Mouse (Mus musculus) induced T-regulatory cell, adult 2 months (primary cell): ENCODE data around the gene Slit3.

ENCODE experiments used
- DNase-seq: peaks from one replicate; pipeline ENCODE4 v3.0.0-alpha.2; 2012; ENCODE audit warnings: low read depth

The Slit3 gene

GRCm38 (mm10) chr11:35120894-35121610 is at the start of gene Slit3:
Gene Slit3, plus strand, starts transcription at chr11:35121224.
- no peak for DNase-seq

DNA sequence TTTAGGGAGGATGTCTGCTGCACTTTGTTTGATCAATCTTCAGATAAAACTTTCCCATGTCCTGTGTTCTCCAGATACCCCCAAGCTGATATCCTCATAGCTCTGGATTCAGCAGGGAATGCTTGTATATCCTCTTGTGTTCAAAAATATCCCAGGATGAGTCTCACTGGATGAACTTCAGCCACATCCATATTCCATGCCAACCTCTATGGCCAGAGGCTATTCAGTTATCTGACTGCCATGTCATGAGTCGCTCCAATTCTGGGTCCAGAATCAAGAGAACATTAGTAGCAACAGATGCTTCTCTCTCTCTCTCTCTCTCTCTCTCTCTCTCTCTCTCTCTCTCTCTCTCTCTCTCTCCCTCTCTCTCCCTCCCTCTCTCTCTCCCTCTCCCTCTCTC is 49.6 kb upstream of the Slit3 start:
- no peak for DNase-seq

GRCm38 (mm10) chr11:35075411-35075810 is 45.6 kb upstream of the Slit3 start:
- no peak for DNase-seq

GRCm38 (mm10) chr11:35080451-35081125 is 40.4 kb upstream of the Slit3 start:
- DNase-seq, result no peak

DNA sequence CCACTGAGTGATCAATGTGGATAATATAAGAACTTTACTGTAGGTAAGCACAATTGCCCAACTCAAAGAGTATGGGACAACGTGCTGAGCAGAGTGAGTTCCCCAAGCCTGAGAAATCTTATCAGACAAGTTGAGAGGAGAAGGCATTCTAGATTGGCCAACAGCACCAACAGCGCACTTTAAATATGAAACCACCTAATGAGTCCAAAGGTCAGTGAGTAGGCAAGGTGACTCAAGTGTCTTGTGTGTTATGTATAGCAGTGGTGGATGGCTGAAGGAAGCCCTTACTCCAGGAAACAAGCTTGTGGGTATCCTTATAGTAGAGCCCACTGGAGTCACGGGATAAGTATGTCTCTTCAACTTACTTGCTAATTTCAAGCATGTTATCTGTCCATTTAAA is 38.7 kb upstream of the Slit3 start:
- DNase-seq, result no peak

DNA sequence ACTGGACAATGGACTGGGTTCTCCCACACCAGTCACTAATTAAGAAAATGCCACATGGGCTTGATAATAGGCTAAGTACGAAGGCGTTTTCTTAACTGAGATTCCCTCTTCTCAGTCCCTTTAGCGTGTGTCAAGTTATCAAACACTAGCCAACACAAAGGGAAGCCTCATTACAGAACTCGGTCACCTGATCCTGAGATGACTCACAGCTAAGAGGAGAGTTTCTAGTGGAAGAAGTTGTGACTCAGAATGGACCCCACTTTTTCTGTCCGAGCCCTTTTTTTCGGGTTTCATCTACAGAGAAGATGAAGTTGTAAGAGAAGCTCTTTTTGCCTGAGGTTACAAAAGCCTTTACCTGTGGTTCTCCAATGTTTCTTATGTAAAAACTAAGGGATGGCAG is 38.0 kb upstream of the Slit3 start:
- no peak for DNase-seq

GRCm38 (mm10) chr11:35085351-35085750 is 35.7 kb upstream of the Slit3 start:
- DNase-seq, result no peak

- no peak for DNase-seq
Observed at GRCm38 (mm10) chr11:35086029-35086428, 35.0 kb upstream of the Slit3 start.

GRCm38 (mm10) chr11:35087454-35087853 is 33.6 kb upstream of the Slit3 start:
- DNase-seq, result no peak

DNA sequence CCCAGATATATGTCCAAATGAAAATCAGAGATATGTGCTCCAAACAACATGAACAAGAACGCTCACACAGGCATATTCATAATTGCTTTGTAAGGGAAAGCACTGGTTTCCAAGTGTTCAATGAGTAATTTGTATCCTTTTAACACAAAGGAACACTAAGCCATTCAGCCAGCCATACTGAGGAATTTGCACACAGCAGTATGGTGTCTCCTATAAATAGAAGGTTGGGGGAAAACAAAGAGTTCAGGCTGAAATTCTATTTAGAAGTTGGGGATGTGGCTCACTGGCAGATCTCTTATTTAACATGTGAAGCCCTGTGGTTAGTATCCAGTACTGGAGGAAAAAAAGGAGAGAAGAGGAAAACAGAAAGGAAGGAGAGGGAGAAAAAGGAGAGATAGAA is 32.9 kb upstream of the Slit3 start:
- no peak for DNase-seq

- DNase-seq, result peak; percentile 0
Observed at GRCm38 (mm10) chr11:35090629-35091335, 30.2 kb upstream of the Slit3 start.

- no peak for DNase-seq
Observed at GRCm38 (mm10) chr11:35096538-35096937, 24.5 kb upstream of the Slit3 start.

DNA sequence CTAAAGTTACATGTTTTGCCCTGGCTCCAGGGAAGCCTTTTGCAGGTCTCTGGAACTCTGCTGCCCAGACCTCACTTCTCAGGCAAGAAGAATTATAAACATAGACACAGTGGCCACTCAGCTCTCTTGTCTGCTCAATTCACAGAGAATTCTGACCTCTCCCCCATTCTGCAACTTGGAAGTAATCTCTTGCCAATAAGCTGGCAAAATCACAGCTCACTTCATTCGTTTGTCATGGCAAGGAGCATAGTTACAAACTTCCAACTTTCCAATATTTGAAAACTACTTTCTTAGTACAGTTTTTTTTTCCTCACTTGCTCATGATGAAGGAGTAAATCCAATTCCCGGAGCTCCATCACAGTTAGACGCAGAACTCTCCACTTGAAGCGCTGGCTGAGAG is 11.2 kb upstream of the Slit3 start:
- no peak for DNase-seq

DNA sequence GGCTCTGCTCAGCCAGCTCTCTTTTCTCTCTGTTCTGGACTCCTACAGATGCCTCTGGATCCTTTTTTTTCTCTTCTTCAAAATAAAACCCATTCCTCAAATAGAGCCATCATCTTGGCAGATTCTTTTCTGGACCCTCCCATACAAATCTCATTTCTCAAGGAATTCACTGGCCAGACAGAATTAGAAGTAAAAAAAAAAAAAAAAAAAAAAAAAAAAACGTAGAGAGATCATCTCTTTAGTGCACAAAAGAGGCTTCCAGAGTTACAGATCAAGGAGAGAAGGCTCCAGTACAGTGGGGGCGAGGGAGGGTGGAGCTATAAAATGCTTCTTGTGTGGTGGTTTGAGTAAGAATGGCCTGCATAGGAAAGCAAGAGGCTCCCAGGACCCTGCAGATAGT is 10.2 kb upstream of the Slit3 start:
- no peak for DNase-seq

DNA sequence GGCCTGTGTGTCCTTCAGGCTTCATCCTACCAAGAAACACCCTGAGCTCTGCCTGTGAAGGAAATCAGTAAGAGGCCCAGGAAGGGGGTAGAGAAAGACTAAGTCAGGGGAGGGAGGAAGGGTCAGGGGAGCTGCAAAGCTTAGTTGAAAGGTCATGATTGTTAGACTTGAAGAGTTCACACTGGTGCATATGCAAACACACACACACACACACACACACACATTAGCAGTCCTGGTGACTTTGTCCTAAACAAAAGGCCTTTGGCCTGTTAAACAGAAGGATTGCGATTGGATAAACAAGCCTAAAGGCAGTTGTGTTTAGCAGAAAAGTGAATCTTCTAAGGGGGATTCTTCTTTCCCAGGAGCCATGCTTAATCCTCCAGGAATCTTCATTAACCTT is 7.7 kb upstream of the Slit3 start:
- DNase-seq, result no peak

GRCm38 (mm10) chr11:35116436-35116835 is 4.6 kb upstream of the Slit3 start:
- no peak for DNase-seq

DNA sequence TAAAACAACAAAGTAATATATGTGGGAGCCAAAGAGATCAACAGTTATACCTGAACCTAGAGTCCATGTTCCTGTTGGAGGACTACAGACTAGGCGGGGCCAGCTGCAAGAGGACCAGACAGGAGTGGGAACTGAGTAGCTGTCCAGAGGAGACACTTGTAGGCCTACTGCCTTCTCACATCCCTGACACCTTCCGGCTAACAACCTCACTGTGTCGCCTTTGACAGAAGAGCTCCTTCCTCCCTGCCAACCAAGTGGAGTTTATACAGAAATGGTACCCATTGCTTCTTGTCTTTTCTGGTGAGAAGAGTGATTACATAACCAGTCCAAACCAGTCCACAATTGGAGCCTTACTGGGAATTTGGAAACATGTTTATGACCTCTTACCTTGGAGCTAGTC is 3.2 kb upstream of the Slit3 start:
- DNase-seq, result no peak

DNA sequence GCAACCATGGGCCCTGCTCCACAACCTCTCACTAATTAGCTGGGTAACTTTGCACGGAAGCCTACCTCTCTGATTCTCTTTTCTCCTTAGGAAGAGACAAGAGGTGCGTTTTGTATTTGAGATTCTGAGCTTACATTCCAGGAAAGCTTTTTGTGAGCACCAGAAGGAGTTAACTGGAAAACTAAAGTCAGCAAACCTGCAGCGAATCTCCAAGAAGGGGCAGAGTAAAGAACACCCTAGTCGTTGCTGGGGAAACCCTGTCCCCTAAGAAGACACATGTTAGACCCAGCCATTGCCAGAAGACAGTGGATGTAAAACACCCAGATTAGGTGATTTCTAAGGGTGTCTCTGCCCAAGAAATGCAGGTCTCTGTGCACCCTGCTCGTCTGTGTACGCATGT is 2.3 kb upstream of the Slit3 start:
- DNase-seq, result no peak

GRCm38 (mm10) chr11:35119360-35119759 is 1.7 kb upstream of the Slit3 start:
- peak; percentile 25 for DNase-seq

- no peak for DNase-seq
Observed at GRCm38 (mm10) chr11:35120076-35120475, 948 bp upstream of the Slit3 start.

- no peak for DNase-seq
Observed at GRCm38 (mm10) chr11:35121611-35121959, 561 bp downstream of the Slit3 start.

DNA sequence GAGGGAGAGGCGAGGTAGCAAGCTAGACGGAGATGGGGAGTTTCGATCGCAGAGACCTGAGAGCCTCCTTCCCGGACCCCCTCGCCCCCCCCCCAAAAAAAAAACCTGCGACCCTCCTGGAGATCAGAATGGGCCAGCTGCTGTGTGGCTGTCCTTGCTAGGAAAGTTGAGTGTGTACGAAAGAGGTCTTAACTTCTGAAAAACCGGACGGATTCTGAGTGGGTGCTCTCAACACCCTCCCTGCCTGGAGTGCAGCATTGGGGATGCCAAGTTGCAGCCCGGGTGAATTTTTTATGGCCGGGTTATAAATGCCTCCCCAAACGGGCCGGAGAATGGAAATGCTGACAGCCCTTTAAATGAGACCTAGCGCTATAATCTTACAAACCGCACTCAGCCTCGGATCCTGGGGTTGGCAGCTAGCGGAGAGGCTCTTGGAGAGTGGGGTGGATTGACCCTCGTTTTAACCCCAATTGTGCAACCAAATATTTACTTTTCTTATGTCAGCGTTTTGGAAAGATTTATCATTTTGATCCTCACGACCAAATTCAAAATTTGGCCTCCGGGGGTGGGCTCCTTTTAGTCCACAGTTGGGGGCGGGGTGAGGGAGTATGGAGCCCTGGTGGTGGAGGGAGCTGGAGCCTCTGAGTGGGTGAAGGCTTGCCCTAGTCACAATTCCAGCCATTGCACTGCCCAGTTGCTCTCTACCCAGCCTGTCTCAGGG is 1.2 kb downstream of the Slit3 start:
- DNase-seq, result no peak
